Mouse (Mus musculus) adrenal gland, adult 18-20 months (tissue): ENCODE data around the gene Tbc1d2. TPM values are rescaled to one million over a fixed set of nuclear protein-coding genes. Genes with fewer than 3 reads are reported as not detected.
"Not testable (repeated sequence)": the region's sequence is repeated elsewhere in the genome, so short reads cannot be mapped to it uniquely, and the experiment has no call there.

Source experiments
- DNase-seq, 2 experiments: peaks; one replicate each; pipeline ENCODE4 v3.0.0; 2021 to 2022; ENCODE audit warnings: low spot score in 2 of 2
- total RNA-seq, 2 experiments: library from RNA; stranded (reverse); gene quantifications; 1 replicate in 1 of 2; 2 replicates in 1 of 2; pipeline ENCODE4 v1.2.3; 2021

The Tbc1d2 gene
- total RNA-seq, 2 experiments from 2014 or later = 1.4 to 3.3 TPM

DNA sequence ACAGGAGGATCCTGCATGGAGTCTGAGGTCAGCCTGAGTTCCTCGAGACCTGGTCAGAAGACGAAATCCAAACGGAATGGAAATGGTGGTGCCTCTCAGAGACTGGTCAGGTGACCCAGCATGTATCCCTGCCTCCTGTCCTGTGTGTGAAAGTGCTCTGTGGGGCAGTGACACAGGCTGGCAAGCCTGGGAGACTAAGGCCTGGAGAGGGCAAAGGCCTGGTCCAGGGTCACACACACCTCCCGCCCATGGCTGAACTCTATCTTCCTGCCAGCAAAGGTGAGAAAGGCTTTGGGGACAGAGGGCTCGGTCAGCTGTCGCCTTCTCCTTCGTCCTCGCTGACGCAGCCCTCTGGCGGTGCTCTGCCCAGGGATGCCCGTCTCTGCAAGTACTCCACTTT is 44.6 kb downstream of the Tbc1d2 start:
- DNase-seq = no peak

DNA sequence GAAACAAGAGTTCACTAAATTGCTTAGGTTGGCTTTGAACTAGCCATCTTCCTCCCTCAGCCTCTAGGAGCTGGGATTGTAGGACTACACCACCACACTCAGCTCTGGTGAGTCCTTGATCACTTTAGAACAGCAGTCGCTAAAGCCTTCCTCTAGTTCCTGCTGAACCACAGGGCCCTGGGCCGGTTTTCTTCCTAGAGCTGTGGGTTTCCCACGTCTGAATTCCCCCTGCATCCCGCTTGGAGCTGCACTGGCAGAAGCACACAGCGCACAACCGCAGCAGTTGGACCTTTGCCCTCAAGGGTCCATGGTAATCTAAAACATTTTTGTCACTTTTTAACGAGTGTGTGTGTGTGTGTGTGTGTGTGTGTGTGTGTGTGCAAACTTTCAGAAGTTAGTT is 47.3 kb downstream of the Tbc1d2 start:
- DNase-seq = no peak

DNA sequence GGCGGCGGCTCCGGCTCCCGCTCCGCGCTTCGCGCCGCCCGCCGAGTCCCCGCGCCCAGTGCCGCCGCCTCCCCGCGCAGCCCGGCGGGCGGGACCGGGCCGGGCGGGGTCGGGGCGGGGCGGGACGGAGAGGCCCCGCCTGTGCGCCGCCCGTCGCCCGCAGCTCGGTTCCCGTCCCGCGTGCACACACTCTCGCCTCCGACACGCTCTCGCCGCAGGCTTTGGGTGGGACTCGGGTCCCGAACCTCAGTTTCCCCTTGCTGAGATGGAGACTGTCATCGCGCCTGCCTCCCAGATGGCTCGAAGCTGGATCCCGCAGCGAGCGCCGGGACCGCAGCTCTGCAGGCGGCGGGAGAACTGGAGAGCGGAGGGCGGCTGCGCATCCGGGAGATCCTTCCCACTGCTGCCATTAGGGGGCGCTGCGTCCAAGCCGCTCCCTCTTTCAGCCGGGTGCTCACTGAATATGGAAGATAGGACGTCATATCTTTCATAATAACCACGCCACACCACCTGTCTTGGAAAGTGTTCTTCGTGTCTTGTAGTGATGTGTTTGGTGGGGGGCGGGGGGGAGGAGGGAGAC is 48.1 kb downstream of the Tbc1d2 start, which contains the start of gene Coro2a:
Gene Coro2a, minus strand, starts transcription at position 359 of the 580 bp plus-strand sequence.
- DNase-seq = peak; percentile 88 to 90

DNA sequence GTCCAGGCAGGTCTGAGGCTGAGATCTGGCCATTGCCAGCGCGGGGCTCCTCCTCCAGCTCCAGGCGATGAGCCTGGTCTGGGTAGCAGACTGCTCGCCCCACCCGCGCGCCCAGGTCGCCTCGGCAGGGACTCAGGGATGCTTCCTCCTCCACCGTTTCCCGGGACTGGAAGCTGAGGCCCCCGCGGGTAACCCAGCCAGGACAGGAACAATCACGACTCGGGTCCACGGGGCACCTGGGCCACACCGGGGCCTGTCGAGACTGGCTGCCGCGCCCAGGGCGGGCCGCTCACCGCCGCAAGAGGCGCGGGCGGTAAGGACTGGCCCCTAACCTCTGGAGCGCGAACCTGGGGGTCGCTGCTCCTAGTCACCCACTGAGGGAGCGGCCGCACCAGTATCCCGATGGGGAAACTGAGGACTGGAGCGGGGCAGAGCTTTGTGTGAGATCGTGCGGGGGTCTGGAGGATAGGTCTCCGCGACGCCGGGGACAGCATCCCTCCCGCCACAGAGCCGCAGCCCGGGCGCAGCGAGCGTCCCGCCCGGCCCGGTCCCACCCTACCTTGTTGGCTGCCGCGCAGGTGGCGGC is 48.7 kb downstream of the Tbc1d2 start:
- DNase-seq = peak in 1 of 2 experiments; percentile 40

DNA sequence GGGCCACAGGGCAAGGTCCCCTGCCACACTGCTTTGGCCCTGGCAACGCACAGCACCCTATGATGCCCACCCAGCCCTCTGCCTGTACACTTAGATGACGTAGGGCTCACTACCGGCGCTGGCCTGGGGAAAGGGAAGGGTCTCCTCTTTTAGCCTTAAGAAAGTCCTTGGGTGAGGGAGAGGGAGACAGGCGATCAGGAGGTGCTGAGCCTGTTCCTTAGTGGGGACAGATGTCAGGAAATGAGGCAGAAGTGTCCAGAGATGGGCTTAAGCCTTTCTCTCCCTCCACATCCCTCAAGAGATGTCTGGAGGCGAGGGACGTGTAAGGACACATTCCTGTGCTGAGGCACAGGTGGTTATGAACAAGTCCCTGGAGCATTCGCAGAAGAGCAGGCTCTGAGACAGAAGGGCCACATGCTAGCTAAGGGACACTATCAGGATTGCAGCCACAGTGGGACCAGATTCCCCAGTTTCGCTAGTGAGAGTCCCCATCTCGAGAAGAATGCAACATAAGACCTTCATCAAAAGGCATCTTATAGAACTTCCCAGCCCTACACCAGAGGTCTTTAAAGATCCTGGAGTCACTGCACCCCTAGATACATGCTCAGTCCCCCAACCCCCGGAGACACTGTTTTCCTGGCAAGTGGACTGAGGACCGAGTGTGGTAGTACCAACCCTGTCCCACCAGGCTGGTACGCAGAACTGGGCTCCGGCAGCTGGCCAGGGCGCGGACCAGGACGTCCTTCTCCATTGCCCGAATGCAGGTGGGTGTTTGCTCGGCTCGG is 49.3 kb downstream of the Tbc1d2 start:
- DNase-seq = peak in 1 of 2 experiments; percentile 18

DNA sequence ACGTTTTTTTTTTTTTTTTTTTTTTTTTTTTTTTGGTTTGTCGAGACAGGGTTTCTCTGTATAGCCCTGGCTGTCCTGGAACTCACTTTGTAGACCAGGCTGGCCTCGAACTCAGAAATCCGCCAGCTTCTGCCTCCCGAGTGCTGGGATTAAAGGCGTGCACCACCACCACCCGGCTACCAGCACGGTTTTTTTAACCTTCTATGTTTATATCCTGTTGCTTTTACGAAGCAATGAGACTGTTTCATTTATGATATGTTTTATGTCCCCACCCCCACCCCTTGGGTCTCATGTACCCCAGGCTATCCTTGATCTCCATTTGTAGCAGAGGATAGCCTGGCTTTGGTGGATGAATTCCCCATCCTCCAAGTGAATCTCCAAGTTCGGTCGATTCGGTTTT is 50.4 kb downstream of the Tbc1d2 start:
- DNase-seq = not testable (repeated sequence)

DNA sequence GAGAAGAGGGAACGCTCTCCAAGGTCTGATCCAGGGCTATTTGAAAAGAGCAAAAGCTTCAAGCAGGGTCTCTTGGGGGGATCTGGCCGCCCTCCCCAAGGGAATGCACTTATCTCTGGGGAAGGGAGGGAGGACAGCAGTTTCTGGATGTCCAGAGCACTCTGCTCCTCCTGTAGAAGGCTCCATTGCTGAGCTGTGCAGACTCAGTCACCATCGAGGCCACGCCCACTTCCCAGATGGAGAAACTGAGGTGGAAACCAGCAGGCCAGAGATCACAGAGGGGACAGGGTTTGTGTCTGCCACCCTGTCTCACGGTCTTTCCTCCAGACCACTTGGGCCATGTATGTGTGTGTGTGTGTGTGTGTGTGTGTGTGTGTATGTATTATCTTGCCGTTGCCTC is 51.0 kb downstream of the Tbc1d2 start:
- peak in 1 of 2 experiments; percentile 16 for DNase-seq

DNA sequence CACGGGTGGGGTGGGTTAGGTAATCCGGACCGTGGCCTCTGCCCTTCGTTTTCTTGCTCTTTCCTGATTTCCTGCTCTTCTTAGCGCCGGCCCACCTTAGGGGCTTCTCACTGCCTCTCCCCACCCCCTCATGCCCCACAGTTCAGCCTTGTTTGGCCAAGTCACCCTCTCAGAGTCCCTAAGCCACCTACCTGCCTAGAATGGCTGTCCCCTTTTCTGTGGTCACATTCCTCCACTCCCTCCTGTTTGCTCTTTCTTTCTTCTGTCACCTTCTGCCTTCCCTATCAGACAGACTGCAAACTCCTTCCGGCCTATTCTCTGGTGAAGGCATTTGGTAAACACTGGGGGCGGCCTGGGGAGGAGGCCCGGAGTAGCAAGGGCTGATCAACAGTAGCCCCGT is 51.9 kb downstream of the Tbc1d2 start:
- peak in 1 of 2 experiments; percentile 13 for DNase-seq

DNA sequence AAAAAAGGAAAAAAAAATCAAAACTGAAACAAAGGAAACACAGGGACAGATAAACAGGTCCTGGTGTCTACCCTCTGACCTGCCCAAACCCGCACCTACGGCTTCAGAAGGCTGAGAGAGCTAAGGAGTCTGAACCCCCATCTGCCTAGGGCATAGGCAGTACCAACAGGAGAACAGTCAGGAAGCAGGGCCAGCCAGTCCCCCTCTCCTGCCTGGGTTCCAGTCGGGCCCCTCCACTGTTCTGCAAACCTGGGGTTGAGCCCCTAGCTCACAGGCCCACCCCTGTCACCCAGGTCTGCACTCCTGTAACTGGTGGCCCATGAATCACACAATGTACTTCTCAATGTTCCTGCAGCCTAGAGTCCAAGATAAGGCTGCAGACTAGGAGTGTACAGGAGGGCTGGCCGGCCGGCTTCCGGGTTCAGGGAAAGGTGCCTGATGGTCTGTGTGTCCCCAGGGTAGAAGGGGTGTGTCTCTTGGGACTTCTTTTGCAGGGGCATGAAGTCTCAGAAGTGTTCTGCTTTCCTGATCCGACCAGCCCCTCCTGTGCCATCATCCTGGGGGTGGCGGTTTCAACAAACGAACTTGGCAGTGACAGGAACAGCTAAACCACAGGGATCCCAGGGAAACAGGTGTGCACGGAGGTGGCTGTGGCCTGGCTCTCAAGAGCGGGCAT is 52.6 kb downstream of the Tbc1d2 start:
- DNase-seq = peak in 1 of 2 experiments; percentile 16

DNA sequence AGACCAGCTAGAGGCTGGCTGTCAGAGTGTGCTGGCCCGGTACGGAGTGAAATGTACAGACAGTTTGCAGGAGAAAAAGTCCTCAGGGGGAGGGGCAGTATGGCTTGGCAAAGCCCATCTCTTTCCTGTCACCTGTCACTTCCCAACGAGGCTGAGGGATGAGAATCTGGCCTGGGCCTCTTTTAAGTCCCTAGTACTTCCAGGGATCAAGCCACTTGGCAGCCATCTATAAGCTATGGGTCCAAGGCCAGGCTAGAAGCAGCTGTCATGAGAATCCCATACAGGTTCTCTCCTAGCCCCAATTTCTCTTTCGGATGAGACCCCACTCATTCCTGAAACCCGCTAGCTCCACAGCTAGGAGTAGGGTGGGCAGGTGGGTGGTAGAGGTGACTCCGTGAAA is 53.6 kb downstream of the Tbc1d2 start:
- no peak for DNase-seq

DNA sequence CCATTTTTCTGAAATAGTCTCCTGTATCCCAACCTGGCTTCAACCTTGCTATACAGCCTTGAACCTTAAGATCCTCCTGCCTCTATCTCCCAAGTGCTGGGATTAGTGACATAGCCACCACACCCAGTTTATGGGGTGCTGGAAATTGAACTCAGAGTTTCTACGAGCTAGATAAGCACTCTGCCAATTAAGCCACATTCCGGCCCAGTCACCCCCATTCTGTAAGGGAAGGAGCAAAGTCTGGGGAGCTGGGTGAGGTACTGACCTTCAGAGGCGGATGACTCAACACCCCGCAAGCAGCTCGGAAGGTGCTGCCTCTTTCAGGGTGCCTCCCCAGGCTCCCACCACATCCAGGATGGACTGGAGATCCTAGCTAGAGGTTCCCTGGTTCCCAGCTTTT is 55.9 kb downstream of the Tbc1d2 start:
- peak in 1 of 2 experiments; percentile 12 for DNase-seq

DNA sequence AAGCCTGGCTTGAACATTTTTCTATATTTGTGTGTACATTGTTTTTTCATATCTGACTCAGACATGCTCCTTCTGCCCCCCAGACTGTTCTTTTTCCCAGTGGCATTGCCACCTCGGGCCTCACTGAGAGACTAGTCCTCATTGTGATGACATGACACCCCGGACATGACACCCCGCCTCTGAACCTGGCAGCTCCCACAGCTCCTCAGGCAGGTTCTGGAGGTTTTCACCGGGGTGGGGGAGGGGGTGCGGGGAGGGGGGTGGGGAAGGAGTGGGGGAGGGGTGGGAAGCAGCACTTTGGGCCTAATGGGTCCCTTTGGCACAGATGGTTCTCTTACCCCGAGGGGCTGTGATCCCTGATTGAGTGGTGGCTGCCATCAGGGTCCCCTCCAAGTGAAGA is 56.5 kb downstream of the Tbc1d2 start:
- no peak for DNase-seq

DNA sequence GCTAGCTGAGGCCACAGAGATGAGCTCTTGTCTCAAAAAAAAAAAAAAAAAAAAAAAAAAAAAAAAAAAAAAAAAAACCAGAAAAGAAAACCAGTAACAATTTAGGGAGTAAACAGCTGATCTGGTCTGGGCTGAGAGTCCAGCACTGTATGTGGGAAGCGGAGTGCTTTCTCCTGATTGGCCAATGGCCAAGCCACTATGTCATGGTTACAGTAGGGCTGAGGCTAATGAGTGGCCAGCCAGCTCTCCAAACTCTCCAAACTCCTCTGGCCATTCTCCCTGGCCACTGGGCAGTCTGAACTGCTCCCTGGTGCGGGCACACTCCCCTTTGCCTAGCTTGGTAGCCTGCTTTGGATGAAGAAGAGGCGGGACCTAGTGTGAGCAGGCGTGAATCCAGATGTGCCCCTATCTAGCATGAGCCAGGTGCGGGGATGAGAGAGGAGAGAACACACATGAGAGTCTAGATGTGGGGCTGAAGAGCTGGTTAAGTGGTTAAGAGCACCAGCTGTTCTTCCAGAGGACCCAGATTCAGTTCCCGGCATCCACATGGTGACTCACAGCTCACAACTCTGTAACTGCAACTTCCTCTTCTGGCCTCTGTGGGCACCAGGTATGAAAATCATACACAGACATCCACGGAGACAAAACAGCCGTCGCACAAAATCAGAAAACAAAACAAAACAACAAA is 58.0 kb downstream of the Tbc1d2 start:
- DNase-seq = no peak

DNA sequence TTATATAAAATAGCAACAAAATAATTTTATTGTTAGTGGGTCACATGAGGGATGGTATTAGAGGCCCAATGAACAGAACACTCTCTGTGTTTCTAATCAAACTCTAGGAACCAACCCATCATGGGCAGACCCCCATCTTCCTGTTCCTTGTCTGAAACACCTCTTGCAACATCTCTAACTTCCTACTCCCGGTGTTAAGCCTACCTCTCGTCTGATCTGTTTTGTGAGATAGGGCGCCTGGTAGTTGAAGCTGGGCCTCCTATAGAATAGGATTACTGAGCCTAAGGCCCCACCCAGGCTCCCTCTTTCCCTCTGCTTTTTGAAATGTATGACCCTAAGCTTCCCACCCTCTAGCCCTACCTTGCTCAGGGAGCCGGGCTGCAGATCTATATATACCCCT is 59.2 kb downstream of the Tbc1d2 start:
- no peak for DNase-seq

DNA sequence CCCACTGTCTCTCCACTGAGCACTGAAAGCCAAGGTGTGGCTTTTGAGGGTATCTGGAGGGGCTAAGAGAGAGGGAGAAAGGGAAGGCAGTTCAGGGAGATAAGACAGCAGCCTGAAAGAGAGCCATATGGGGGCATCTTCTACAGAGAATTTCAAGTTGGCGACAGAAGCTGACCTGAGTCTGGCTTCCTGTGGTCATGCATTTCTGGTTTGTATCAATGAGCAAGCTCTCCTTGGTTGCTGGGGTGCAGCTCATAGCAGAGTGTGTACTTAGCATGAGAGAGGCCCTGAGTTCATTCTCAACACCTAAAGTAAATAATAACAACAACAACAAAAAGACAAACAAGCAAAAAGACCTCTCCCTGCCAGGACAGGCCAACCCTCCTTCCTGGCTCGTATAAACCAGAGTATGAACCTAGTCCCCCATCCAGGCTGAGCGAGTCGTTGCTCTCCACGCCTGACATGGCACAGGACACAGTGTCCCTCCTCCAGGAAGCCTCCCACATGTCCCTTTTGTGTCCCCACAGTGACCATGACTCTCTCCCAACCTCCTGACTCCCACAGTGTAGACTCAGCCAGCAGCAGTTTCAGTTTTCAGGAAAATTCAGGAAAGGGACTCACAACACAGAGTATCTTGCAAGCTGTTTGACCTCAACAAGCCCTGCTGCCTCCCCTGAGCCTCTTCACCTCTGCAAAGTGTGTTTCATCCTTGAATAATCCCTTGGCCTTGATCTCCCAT is 59.9 kb downstream of the Tbc1d2 start:
- no peak for DNase-seq

DNA sequence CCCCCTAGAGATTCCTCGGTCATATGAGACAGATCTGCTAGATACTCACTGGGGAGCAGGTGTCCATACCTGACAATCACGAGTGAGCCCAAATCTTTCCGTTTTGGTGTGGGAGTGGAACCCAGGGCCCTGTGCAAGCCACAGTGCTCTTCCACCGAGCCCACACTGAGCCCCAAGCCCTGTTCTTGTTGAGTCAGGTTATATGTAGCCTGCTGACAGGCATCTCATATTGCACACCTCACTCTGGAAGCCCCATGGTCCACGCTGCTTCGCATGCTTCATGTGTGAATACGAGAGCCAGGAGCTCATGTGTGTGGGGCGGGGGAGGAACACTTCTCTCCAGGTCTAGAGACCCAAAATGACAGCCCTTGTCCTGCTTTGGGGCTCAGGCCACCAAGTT is 60.9 kb downstream of the Tbc1d2 start:
- no peak for DNase-seq

DNA sequence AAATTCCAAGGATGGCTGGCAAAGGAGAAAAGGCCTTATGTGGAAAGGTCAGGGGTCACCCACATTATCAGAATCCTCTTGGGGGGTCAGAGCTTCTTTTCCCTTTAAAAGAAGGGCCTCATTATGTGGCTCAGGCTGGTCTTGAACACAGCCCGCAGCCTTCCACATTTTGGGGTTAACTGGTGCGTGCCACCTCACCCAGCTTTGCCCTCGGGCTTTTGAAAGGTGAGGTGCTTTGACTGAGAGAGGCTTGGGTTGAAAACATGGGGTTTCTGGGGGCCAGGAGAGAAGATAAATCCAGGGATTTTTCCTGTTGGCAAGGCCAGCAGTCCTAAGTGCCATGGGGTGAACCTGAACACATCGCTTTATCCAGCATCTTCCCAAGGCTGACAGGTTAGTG is 63.5 kb downstream of the Tbc1d2 start:
- DNase-seq = no peak

DNA sequence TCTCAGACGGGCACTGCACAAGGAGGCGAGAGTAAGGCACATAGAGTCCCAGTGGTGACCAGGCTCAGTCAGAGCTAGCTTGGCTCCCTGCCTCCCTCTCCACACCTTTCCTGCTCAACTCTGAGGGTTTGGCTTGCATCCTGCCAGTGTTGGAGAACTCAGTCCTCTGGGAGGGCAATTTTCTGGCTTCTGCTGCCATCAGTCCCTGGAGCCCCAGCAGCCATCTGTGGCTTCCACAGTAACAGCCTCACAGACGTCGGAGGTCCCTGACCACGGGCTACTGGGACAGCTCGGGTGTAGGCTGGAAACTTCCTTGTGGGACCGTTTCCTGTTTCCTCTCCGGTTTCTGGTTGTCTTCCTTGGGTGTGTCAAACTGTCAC is 64.2 kb downstream of the Tbc1d2 start:
- no peak for DNase-seq

DNA sequence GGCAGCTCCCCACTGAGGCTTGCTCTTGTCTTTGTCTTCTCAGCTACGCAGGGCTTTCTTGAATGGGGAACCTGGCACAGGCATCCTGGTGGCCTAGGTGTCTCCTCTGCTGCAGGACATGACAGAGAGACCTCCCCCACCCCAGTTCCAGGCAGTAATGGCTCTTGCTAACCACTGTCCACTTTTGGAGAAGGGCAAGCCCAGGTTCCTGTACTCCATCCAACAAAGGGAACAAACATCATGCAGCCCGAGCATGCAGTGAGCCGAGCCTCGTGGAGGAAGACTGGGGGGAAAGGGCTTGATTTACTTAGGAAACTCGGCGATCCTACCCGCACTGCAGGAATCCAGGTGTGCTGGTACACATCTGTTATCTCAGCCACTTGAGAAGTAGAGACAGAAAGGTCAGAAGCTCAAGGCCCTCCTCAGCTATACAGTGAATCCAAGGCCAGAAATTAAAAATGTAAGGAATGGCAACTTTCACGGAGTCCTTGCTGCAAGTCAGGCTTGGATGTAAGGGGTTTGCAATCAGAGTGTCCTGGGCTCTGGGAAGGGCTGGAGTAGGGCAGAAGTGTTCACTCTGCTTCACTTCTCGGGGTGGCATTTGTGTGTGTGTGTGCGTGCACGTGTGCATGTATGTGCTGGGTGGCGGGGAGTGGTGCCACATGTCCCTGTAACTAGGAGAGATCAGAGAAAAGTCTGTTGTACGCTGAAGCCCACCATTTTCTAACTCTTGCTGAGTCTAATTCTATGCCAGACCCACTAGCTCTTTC is 64.8 kb downstream of the Tbc1d2 start:
- DNase-seq = no peak

DNA sequence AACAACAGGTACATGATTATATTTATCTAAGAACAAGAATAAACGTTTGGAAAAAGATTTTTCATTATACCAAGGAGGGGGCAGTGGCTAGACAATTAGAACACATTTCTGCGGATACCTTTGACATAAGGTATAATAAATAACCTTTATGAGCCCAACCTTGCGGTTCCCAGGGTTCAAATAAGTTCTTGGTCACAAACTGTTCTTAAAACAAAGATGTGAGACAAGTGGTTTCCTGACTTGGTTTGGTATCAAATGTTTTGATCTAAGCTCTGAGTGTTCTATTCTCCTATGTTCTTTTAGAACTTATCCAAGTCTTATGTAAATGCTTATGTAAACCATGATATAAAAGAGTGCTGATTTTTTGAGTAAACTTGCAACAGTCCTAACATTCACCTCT is 65.5 kb downstream of the Tbc1d2 start:
- not testable (repeated sequence) for DNase-seq
